In the genomic region with DNA sequence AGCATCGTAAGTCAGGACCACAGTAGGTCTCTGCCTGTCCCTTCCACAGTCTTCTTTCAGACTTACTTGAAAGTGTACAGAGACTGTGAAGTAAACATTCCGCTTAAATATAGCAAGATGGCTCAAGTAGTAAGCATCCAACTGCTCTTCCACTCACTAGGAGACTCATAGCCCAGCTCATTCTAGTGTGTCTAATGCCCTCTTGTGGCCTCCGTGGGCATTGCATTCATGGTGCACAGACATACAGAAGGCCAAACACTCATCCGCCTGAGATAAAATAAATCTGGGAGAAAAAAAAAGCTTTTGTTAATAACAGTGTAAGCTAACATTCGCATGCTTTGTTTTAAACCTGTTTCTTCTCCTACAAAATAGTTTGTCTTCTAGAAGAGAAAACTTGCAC, we compare ENCODE assay signal across 9 mouse cellular contexts. TPM values are rescaled to one million over a fixed set of nuclear protein-coding genes. Genes with fewer than 3 reads are reported as not detected.
DNase-seq lines count a peak whose midpoint lies in the region; ATAC-seq and TF ChIP-seq lines count a peak whose summit lies in the region.
"Had no signal": no experiment of that assay in that cellular context is flagged by ENCODE, and none has a peak within 500 bp of the region (broad histone marks: within the 10 kb centered on the region; RNA-seq: fewer than 3 reads in every experiment).

No protein-coding gene starts in this region.

- no peaks in the 10 kb centered on the region for H3K79me2 ChIP-seq in liver, adult 2 months (ENCODE audit: control insufficient read depth, insufficient read depth, low read length)

- H3K36me3 ChIP-seq in midbrain, embryonic 10.5 days, result peaks cover 94% of the 10 kb centered on the region
- peaks cover 64% of the 10 kb centered on the region for H3K36me3 ChIP-seq in midbrain, embryonic 15.5 days (replicated peaks)
- peaks cover 53% of the 10 kb centered on the region for H3K36me3 ChIP-seq in intestine, postnatal 0 days (ENCODE audit: control insufficient read depth, insufficient read depth)
- H3K36me3 ChIP-seq in liver, adult 2 months (ENCODE audit: control insufficient read depth, insufficient read depth, low read length), result peaks cover 55% of the 10 kb centered on the region

- no peak overlapping the region for H3K4me3 ChIP-seq in midbrain, embryonic 10.5 days
- H3K4me3 ChIP-seq in midbrain, embryonic 15.5 days, result no peak overlapping the region
- no peak overlapping the region for H3K4me3 ChIP-seq in intestine, postnatal 0 days (ENCODE audit: low read depth, low read length)
- no peak overlapping the region for H3K4me3 ChIP-seq in liver, adult 2 months (ENCODE audit: insufficient read depth, low read depth, low read length)
- H3K4me3 ChIP-seq: heart, embryonic 15.5 days had no signal

- no peaks in the 10 kb centered on the region for H3K4me1 ChIP-seq in midbrain, embryonic 10.5 days
- H3K4me1 ChIP-seq in midbrain, embryonic 15.5 days, result no peaks in the 10 kb centered on the region
- H3K4me1 ChIP-seq in intestine, postnatal 0 days (replicated peaks; ENCODE audit: control insufficient read depth, insufficient read depth, low read length), result no peaks in the 10 kb centered on the region
- H3K4me1 ChIP-seq in liver, adult 2 months (ENCODE audit: control insufficient read depth, insufficient read depth, low read length), result peaks cover 5% of the 10 kb centered on the region; the same call in 1 of the 2 replicates
- H3K4me1 ChIP-seq: heart, embryonic 15.5 days had no signal

- peak; percentile 83 for TF ChIP-seq CTCF in intestine, postnatal 0 days (IDR thresholded peaks at IDR 0.05; ENCODE audit: low read depth)
- TF ChIP-seq CTCF in liver, adult 2 months (IDR thresholded peaks at IDR 0.05; ENCODE audit: low read depth, low read length), result peak; percentile 69

- H3K27me3 ChIP-seq in midbrain, embryonic 10.5 days (ENCODE audit: low read depth, poor library complexity, severe bottlenecking), result no peaks in the 10 kb centered on the region
- H3K27me3 ChIP-seq in midbrain, embryonic 15.5 days (replicated peaks), result no peaks in the 10 kb centered on the region
- H3K27me3 ChIP-seq in intestine, postnatal 0 days (replicated peaks; ENCODE audit: control insufficient read depth, insufficient read depth, low read length), result no peaks in the 10 kb centered on the region
- H3K27me3 ChIP-seq in liver, adult 2 months (ENCODE audit: control insufficient read depth, insufficient read depth, low read length), result no peaks in the 10 kb centered on the region
- H3K27me3 ChIP-seq: heart, embryonic 15.5 days had no signal

- no peak overlapping the region for H3K9ac ChIP-seq in midbrain, embryonic 15.5 days
- H3K9ac ChIP-seq in intestine, postnatal 0 days (ENCODE audit: low read depth, low read length), result no peak overlapping the region
- H3K9ac ChIP-seq in liver, adult 2 months (ENCODE audit: low read depth, low read length), result no peak overlapping the region
- H3K9ac ChIP-seq: heart, embryonic 15.5 days had no signal

- no peak overlapping the region for H3K4me2 ChIP-seq in midbrain, embryonic 15.5 days
- H3K4me2 ChIP-seq in intestine, postnatal 0 days (replicated peaks; ENCODE audit: low read depth), result no peak overlapping the region
- H3K4me2 ChIP-seq: heart, embryonic 15.5 days had no signal

- no peak for TF ChIP-seq POLR2A in liver, adult 2 months (IDR thresholded peaks at IDR 0.05; ENCODE audit: extremely low read depth, insufficient read depth, low read length)

- WGBS in midbrain, embryonic 10.5 days, result 77% methylated on average over 5 of the region's 5 CpGs
- WGBS in midbrain, embryonic 15.5 days, result 79% methylated on average over 5 of the region's 5 CpGs
- 76% methylated on average over 5 of the region's 5 CpGs for WGBS in intestine, postnatal 0 days
- WGBS in liver, adult 2 months, result 77% methylated on average over 5 of the region's 5 CpGs

- no peak for ATAC-seq in midbrain, embryonic 15.5 days (replicated peaks)
- no peak for ATAC-seq in intestine, postnatal 0 days

- no peak overlapping the region for H3K27ac ChIP-seq in midbrain, embryonic 10.5 days (replicated peaks)
- no peak overlapping the region for H3K27ac ChIP-seq in midbrain, embryonic 15.5 days
- H3K27ac ChIP-seq in intestine, postnatal 0 days (ENCODE audit: low read depth, low read length), result no peak overlapping the region
- no peak overlapping the region for H3K27ac ChIP-seq in liver, adult 2 months (replicated peaks; ENCODE audit: insufficient read depth, low read depth, low read length)
- H3K27ac ChIP-seq: heart, embryonic 15.5 days had no signal

- DNase-seq in midbrain, embryonic 10.5 days (ENCODE audit: low spot score), result peak; percentile 66
- peak; percentile 66 to 74 for DNase-seq in adrenal gland, adult 18-20 months (ENCODE audit: low spot score in 2 of 2)
- DNase-seq in embryo, embryonic 11 days, result peak; percentile 74
- DNase-seq in liver, adult 2 months (ENCODE audit: extremely low read depth, low read depth, low spot score), result peak; percentile 41
- peak; percentile 40 for DNase-seq in retina, adult 2 months (ENCODE audit: low read depth, low spot score)
- DNase-seq in thymus, postnatal 36 days, result peak; percentile 58 to 69

- H3K9me3 ChIP-seq in midbrain, embryonic 10.5 days (replicated peaks), result no peaks in the 10 kb centered on the region
- no peaks in the 10 kb centered on the region for H3K9me3 ChIP-seq in midbrain, embryonic 15.5 days
- H3K9me3 ChIP-seq in intestine, postnatal 0 days (ENCODE audit: control insufficient read depth), result no peaks in the 10 kb centered on the region
- H3K9me3 ChIP-seq: heart, embryonic 15.5 days had no signal

RNA-seq across cellular contexts. Expression of gene Heatr3, which starts 23.8 kb away (rescaled TPM):
- 44.6 and 48.4 TPM in 2 replicates for polyA plus RNA-seq in midbrain, embryonic 10.5 days (2016; fragmentation: Nextera tagmentation; extraction: Ambion mirVana)
- polyA plus RNA-seq in midbrain, embryonic 15.5 days (2015; fragmentation: Nextera tagmentation; extraction: Ambion mirVana), result 40.9 and 41.6 TPM in 2 replicates
- 10 to 100 TPM; 29.5 to 36.5 TPM for total RNA-seq in adrenal gland, adult 18-20 months (2021)
- 10.0 and 10.2 TPM in 2 replicates for polyA plus RNA-seq in intestine, postnatal 0 days (2015; fragmentation: Nextera tagmentation; extraction: Ambion mirVana)
- total RNA-seq in liver, adult 2 months (2014; rRNA removed), result 17.1 and 18.9 TPM in 2 replicates
- 11.2 and 11.6 TPM in 2 replicates for polyA plus RNA-seq in liver, adult 2 months (2012; rRNA removed)

RNA-seq across cellular contexts. Expression of gene Tent4b, which starts 37.6 kb away (rescaled TPM):
- 8.2 and 9.5 TPM in 2 replicates for polyA plus RNA-seq in midbrain, embryonic 10.5 days (2016; fragmentation: Nextera tagmentation; extraction: Ambion mirVana)
- polyA plus RNA-seq in midbrain, embryonic 15.5 days (2015; fragmentation: Nextera tagmentation; extraction: Ambion mirVana), result 10.4 and 11.2 TPM in 2 replicates
- total RNA-seq in adrenal gland, adult 18-20 months (2021), result 10 to 100 TPM; 30.2 to 31.4 TPM
- polyA plus RNA-seq in intestine, postnatal 0 days (2015; fragmentation: Nextera tagmentation; extraction: Ambion mirVana), result 5.9 and 6.1 TPM in 2 replicates
- total RNA-seq in liver, adult 2 months (2014; rRNA removed), result 22.4 and 23.7 TPM in 2 replicates
- polyA plus RNA-seq in liver, adult 2 months (2012; rRNA removed), result 17.3 and 18.0 TPM in 2 replicates

RNA-seq across cellular contexts. Expression of gene Cnep1r1, which starts 42.9 kb away (rescaled TPM):
- 43.4 and 43.6 TPM in 2 replicates for polyA plus RNA-seq in midbrain, embryonic 10.5 days (2016; fragmentation: Nextera tagmentation; extraction: Ambion mirVana)
- polyA plus RNA-seq in midbrain, embryonic 15.5 days (2015; fragmentation: Nextera tagmentation; extraction: Ambion mirVana), result 38.4 and 40.2 TPM in 2 replicates
- 10 to 100 TPM; 33.3 to 35.7 TPM for total RNA-seq in adrenal gland, adult 18-20 months (2021)
- polyA plus RNA-seq in intestine, postnatal 0 days (2015; fragmentation: Nextera tagmentation; extraction: Ambion mirVana), result 31.0 and 31.4 TPM in 2 replicates
- 15.4 and 17.2 TPM in 2 replicates for total RNA-seq in liver, adult 2 months (2014; rRNA removed)
- polyA plus RNA-seq in liver, adult 2 months (2012; rRNA removed), result 9.1 and 9.4 TPM in 2 replicates
